Mouse (Mus musculus) kidney, postnatal 0 days (tissue): Measurements from ENCODE around the gene Gm36176. TPM values are rescaled to one million over a fixed set of nuclear protein-coding genes. Genes with fewer than 3 reads are reported as not detected.

Source experiments
- ATAC-seq: fragments of 200-750 bp; cut with Nextera tagmentation; replicated peaks from 2 replicates; pipeline ENCODE4 v1.8.0; 2017; ENCODE audit warnings: low read depth, moderate number of reproducible peaks, moderate TSS enrichment, moderate library complexity; ENCODE audit not compliant: low FRiP score
- DNase-seq: peaks from one replicate; pipeline ENCODE4 v3.0.0-alpha.2; 2016; ENCODE audit warnings: low spot score
- H3K27ac ChIP-seq: fragments of 300-500 bp; sonication (generic); 2 replicates; pipeline ENCODE4 v1.5.1; 2014; ENCODE audit warnings: mild to moderate bottlenecking
- H3K27me3 ChIP-seq: fragments of 300-500 bp; sonication (generic); 2 replicates; pipeline ENCODE4 v1.6.1; 2014; ENCODE audit warnings: low read length, mixed read lengths; ENCODE audit not compliant: insufficient read depth
- H3K36me3 ChIP-seq: fragments of 300-500 bp; sonication (generic); 2 replicates; pipeline ENCODE4 v1.6.1; 2014; ENCODE audit warnings: low read length, mixed read lengths; ENCODE audit not compliant: insufficient read depth
- H3K4me1 ChIP-seq: fragments of 300-500 bp; sonication (generic); replicated peaks from 2 replicates; pipeline ENCODE4 v1.6.1; 2014; ENCODE audit warnings: antibody characterized with exemption, low read length, mixed read lengths; ENCODE audit not compliant: insufficient read depth
- H3K4me2 ChIP-seq: fragments of 300-500 bp; sonication (generic); 2 replicates; pipeline ENCODE4 v1.6.1; 2014; ENCODE audit warnings: mild to moderate bottlenecking, low read length, moderate library complexity, mixed read lengths
- H3K4me3 ChIP-seq: fragments of 300-500 bp; sonication (generic); replicated peaks from 2 replicates; pipeline ENCODE4 v1.5.1; 2014; ENCODE audit warnings: low read depth, low read length
- H3K9ac ChIP-seq: fragments of 300-500 bp; sonication (generic); 2 replicates; pipeline ENCODE4 v1.6.1; 2014; ENCODE audit warnings: low read depth, low read length
- H3K9me3 ChIP-seq: fragments of 300-500 bp; sonication (generic); replicated peaks from 2 replicates; pipeline ENCODE4 v1.6.1; 2016; ENCODE audit warnings: low read length, inconsistent platforms, mixed read lengths
- CTCF ChIP-seq: IDR thresholded peaks from 2 replicates; pipeline ENCODE4 v1.5.1; 2016; ENCODE audit warnings: antibody characterized with exemption, low read depth, mild to moderate bottlenecking, moderate library complexity
- WGBS: fragments of 180-500 bp; shearing (Covaris S2); extraction: QIAGEN DNeasy Blood & Tissue Kit; methylation state at CpG from one replicate; pipeline ENCODE4 v1.1.7; 2014; 5-methylcytosine and 5-hydroxymethylcytosine counted together
- polyA plus RNA-seq: library from polyadenylated mRNA; unstranded; fragments of >200 nt; fragmentation: Nextera tagmentation; extraction: Ambion mirVana; gene quantifications from 2 replicates; pipeline ENCODE4 v1.2.1, GENCODE M21; 2015

Gene Gm36176
- polyA plus RNA-seq, 1 experiment from 2014 or later, result not detected

GRCm38 (mm10) chr10:77890987-77891565, 44.5 kb downstream of the Gm36176 start:
- H3K9ac ChIP-seq, result no peak overlapping the region
- no peak overlapping the region for H3K4me3 ChIP-seq
- no peaks in the 10 kb centered on the region for H3K9me3 ChIP-seq
- ATAC-seq (no peak), DNase-seq (no peak)
- no peak overlapping the region for H3K4me2 ChIP-seq
- H3K27me3 ChIP-seq, result no peaks in the 10 kb centered on the region
- no peak overlapping the region for H3K27ac ChIP-seq
- 82% methylated on average over 8 of the region's 8 CpGs for WGBS
- no peaks in the 10 kb centered on the region for H3K36me3 ChIP-seq
- TF ChIP-seq CTCF, result no peak
- H3K4me1 ChIP-seq, result no peaks in the 10 kb centered on the region

DNA sequence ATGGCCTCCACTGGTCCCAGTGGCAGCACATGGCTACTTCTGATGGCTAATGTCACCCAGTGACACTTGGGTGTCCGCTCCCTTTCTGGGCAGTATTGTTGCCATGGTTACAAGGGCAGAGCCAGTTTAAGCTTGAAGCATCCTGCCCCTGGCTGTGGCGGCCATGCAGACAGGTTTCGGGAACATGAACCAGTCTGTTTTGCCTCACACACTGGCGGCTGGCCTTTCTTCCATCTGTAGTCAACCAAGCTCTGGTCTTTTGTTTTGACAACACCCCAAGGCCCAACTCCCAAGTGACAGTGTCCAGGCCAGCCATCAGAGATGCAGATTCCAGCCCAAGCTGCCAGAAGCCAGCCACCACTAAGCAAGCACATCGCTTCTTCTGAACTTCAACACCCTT, 49.0 kb downstream of the Gm36176 start:
- Histone ChIP-seq H3K36me3 (no peaks in the 10 kb centered on the region), H3K27ac (no peak overlapping the region), H3K4me2 (no peak overlapping the region), H3K4me1 (no peaks in the 10 kb centered on the region), H3K9me3 (no peaks in the 10 kb centered on the region), H3K4me3 (no peak overlapping the region), H3K27me3 (no peaks in the 10 kb centered on the region), H3K9ac (no peak overlapping the region)
- ATAC-seq (no peak), DNase-seq (no peak)
- WGBS, result 64% methylated on average over 5 of the region's 5 CpGs
- TF ChIP-seq CTCF, result no peak

Other genes with a start within 250 kb of the Gm36176 start
- 313 and 335 TPM in 2 replicates for gene Sumo3, start 240.7 kb upstream of the Gm36176 start, polyA plus RNA-seq
- 13.1 and 15.2 TPM in 2 replicates for gene Gm49325, start 240.6 kb upstream of the Gm36176 start, polyA plus RNA-seq
- 51.4 and 53.5 TPM in 2 replicates for gene Ube2g2, start 224.5 kb upstream of the Gm36176 start, polyA plus RNA-seq
- 0.41 and 0.43 TPM in 2 replicates for gene Tspear, start 160.2 kb upstream of the Gm36176 start, polyA plus RNA-seq
- not detected in 2 replicates for gene Gm19402, start 156.0 kb upstream of the Gm36176 start, polyA plus RNA-seq
- not detected in 2 replicates for gene Gm9508, start 149.6 kb upstream of the Gm36176 start, polyA plus RNA-seq
- not detected in 2 replicates for gene Gm10272, start 140.2 kb upstream of the Gm36176 start, polyA plus RNA-seq
- gene Gm10024, start 135.3 kb upstream of the Gm36176 start, polyA plus RNA-seq, result not detected in 2 replicates
- not detected in 2 replicates for gene Gm10142, start 131.0 kb upstream of the Gm36176 start, polyA plus RNA-seq
- not detected in 2 replicates for gene Krtap12-1, start 126.2 kb upstream of the Gm36176 start, polyA plus RNA-seq
- not detected in 2 replicates for gene Gm10100, start 120.3 kb upstream of the Gm36176 start, polyA plus RNA-seq
- not detected in 2 replicates for gene Gm18596, start 104.2 kb upstream of the Gm36176 start, polyA plus RNA-seq
- not detected in 2 replicates for gene Gm9736, start 95.4 kb upstream of the Gm36176 start, polyA plus RNA-seq
- not detected in 2 replicates for gene Gm3233, start 87.1 kb upstream of the Gm36176 start, polyA plus RNA-seq
- not detected in 2 replicates for gene Gm3238, start 75.5 kb upstream of the Gm36176 start, polyA plus RNA-seq
- not detected in 2 replicates for gene Gm7138, start 69.9 kb upstream of the Gm36176 start, polyA plus RNA-seq
- not detected in 2 replicates for gene Gm3250, start 64.3 kb upstream of the Gm36176 start, polyA plus RNA-seq
- gene Gm7137, start 58.6 kb upstream of the Gm36176 start, polyA plus RNA-seq, result not detected in 2 replicates
- not detected in 2 replicates for gene Gm9639, start 51.7 kb upstream of the Gm36176 start, polyA plus RNA-seq
- gene Gm19668, start 47.7 kb upstream of the Gm36176 start, polyA plus RNA-seq, result not detected in 2 replicates
- not detected in 2 replicates for gene Gm9507, start 35.0 kb upstream of the Gm36176 start, polyA plus RNA-seq
- not detected in 2 replicates for gene Gm2696, start 32.1 kb upstream of the Gm36176 start, polyA plus RNA-seq
- not detected in 2 replicates for gene Krtap10-4, start 19.7 kb upstream of the Gm36176 start, polyA plus RNA-seq
- not detected in 2 replicates for gene Krtap10-10, start 10.9 kb upstream of the Gm36176 start, polyA plus RNA-seq
- gene Gm10318, start 6.1 kb downstream of the Gm36176 start, polyA plus RNA-seq, result not detected in 2 replicates
- gene Gm3285, start 15.2 kb downstream of the Gm36176 start, polyA plus RNA-seq, result not detected in 2 replicates
- 2.9 and 3.0 TPM in 2 replicates for gene Lrrc3, start 55.7 kb downstream of the Gm36176 start, polyA plus RNA-seq
- gene Trpm2, start 123.8 kb downstream of the Gm36176 start, polyA plus RNA-seq, result 0.20 and 0.40 TPM in 2 replicates
- 29.8 and 32.0 TPM in 2 replicates for gene 1810043G02Rik, start 131.7 kb downstream of the Gm36176 start, polyA plus RNA-seq
- gene Pfkl, start 163.3 kb downstream of the Gm36176 start, polyA plus RNA-seq, result 78.8 and 86.6 TPM in 2 replicates
- 0.48 and 0.62 TPM in 2 replicates for gene Dnmt3l, start 195.1 kb downstream of the Gm36176 start, polyA plus RNA-seq
- gene Aire, start 196.8 kb downstream of the Gm36176 start, polyA plus RNA-seq, result 0.34 and 0.40 TPM in 2 replicates
- gene Icosl, start 222.5 kb downstream of the Gm36176 start, polyA plus RNA-seq, result 6.3 and 6.5 TPM in 2 replicates